Mouse (Mus musculus): ENCODE data around the gene Ppia. TPM values are rescaled to one million over a fixed set of nuclear protein-coding genes. Genes with fewer than 3 reads are reported as not detected.
"Not testable (repeated sequence)": the region's sequence is repeated elsewhere in the genome, so short reads cannot be mapped to it uniquely, and the experiment has no call there.

The Ppia gene
- polyA plus RNA-seq, 2 experiments from 2014 or later: 2,979 to 3,385 TPM

DNA sequence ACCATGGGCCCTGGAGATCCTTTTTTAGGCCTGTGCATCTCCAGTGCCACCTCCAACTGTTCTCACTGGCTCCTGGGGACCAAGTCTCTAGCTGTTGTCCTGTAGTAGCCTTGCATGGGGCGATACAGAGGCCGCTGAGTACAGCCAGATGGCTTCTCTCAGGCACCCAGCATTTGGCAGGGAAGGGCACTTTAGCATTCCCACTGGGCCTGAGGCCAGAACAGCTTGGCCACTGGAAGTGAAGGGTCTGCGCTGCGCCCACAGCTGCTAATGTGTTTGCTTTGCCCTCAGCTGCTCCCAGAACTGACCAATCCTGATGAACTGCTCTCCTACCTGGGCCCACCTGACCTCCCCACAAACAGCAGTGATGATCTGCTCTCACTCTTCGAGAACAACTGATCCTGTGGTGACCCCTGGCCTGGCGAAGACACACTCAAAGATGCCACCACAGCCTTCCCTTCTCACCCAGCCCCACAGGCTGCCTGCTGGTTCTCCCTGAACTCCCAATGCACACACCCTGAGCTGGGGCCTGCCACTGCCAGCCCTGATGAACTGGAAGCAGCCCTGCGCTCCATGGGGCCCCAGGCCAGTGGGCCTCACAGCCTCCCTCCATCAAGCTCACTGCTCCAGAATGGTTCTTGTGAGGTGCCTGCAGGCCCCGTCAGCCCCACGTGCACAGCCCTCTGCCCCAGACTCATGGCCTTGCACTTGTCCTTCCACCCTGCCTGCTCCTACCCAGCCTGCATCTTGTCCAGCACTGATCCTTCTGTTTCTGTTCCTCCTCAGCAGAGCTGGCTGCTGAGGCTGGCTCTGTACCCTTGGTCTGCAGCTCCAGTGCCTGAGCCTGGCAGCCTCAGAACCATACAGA is 10.3 kb upstream of the Ppia start:
- no peak for ATAC-seq

DNA sequence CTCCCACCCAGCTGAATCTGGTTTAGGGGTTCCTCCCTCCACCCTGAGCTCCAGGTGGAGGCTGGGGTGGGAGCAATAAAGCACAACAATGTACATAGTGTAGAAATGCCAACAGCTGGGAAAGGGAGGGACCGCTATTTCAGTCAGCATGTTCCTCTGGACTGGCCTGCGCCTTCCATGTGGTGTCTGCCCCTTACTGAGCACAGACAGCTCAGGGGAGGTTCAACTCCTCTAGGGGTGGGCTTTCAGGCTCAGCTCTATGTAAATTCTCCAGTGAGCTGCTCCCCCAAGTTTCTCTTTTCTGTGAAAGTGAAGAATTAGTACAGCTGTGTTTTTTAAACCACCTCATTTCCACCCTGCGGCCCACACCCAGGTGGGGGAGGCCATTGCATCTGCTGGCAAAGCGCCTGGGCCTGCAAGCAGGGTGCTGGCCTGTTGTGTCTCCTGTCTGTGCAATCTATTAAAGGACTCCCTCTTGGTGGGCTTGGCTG is 9.6 kb upstream of the Ppia start:
- ATAC-seq: no peak

DNA sequence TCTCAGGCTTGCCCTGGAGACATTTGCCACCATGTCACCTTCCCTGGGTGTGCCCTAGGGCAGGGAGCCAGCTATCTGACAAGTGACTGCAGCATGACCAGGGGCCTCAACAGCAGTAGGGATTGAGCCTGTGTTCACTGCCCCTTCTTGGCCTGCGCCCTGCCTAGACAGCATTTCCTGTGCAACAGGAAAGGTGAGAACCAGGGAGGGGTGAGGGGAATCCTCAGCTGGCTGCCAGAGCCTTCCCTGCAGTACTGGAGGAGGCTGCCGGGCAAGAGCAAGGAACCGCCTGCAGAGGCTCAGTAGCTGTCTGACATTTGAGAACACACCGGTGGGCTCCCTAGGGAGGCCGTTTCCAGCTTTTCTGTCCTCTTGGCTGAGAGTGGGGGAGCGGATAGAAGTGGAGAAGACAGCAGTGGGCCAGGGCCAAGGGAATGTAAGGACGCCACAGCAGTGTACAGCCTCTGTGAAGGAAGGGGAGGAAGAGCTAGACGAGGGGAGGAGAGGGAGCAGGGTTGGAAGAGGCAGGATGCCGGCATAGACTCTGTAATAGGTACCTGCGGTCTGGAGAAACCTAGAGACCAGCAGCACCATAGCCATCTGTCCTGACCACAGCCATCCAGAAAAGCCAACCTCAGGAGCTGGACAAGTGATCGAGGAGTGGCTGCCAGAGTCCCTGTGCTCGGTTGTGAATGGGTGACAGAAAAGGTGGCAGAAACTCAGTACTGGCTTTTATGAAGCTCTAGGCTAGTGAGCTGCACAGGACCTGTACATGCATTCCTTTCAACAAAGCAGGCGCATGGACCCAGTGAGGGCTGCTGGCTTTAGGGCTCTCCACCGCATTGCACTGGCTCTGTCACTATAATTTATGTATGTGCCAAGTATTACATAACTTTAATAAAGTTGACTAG is 8.7 kb upstream of the Ppia start:
- no peak for ATAC-seq

DNA sequence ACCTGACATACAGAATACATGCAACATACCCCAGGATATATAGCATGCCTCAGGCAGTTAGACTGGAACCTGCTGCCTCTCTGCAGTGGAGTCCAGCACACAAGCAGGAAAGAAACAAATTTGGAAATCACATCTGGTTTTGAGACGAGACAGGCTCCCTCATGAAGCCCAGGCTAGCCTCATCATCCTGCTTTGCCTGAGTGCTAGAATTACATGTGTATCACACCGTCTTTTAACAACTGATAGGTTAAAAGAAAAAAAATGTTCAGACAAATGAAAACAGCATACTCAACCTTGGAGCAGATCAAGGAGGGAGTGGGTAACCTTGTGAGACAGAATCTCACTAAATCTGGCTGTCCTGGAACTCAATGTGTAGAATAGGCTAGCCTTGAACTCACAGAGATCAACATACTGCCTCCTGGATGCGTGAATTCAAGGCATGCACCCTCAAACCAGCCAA is 8.1 kb upstream of the Ppia start:
- no peak for ATAC-seq

DNA sequence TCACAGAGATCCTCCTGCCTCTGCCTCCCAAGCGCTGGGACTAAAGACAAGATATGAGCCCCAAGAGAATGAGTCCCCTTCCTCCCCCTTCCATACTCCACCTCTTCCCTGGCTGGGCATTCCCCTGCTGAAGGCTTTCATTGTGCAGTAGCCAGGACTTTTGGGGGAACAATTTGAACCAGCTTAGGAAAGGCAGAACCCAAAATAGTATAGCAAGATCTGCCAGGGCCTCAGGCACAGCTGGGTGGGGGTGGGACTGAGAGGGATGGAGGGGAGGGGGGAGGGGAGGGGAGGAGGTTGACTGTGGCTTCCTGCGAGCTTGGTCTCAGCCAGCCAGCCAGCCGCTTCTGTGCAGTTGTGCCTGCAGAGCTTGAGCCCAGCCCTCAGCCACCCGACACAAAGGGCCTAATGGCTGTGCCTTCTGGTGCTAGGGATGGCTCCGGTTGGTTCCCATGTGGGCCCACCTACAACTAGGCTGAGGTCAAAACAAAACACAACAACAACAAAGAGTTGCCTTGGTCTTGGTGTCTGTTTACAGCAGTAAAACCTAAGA is 5.1 kb upstream of the Ppia start:
- ATAC-seq: peak; percentile 69

DNA sequence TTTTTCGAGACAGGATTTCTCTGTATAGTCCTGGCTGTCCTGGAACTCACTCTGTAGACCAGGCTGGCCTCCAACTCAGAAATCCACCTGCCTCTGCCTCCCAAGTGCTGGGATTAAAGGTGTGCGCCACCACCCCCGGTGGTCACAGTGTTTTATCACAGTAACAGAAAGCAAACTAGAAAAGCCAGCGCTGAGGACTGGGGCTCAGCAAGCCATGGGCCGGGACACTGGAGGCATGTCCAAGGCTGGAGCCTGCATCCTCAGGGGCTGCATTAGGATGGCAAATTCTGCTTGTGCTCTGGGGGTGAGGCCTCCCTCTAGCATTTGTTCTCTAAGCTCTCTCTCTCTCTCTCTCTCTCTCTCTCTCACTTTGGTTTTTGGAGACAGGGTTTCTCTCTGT is 4.5 kb upstream of the Ppia start:
- ATAC-seq: not testable (repeated sequence)

DNA sequence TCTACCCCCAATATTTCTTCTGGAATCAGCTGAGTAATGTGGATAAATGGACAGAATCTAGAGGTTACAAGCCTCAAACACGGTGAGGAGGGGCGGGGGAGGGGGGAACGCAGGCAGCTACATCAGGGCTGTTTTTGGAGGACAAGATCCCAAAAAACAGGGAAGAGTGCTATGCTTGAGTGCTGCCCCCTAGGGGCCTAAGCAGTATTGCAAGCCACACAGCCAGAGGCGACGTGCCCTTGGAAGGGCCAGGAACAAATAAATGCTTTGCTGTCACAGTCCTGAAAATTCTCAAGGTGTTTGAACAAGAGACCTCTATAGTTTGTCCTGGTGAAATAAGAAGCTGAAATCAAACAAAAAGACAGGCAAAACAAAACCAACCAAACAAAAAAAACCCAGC is 3.6 kb upstream of the Ppia start:
- ATAC-seq: no peak

DNA sequence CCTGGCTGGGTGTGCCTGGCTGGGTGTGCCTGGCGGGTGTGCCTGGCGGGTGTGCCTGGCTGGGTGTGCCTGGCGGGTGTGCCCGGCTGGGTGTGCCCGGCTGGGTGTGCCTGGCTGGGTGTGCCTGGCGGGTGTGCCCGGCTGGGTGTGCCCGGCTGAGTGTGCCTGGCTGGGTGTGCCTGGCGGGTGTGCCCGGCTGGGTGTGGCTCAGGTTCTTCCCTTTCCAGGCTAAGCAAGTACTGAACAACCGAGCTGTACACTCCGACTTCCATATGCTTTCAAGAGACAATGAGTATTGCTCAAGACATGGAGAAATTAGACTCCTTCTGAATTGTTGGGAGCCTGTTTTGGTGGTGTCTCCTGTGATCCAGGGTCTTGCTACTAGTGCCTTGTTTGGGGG is 2.0 kb upstream of the Ppia start:
- ATAC-seq: no peak

DNA sequence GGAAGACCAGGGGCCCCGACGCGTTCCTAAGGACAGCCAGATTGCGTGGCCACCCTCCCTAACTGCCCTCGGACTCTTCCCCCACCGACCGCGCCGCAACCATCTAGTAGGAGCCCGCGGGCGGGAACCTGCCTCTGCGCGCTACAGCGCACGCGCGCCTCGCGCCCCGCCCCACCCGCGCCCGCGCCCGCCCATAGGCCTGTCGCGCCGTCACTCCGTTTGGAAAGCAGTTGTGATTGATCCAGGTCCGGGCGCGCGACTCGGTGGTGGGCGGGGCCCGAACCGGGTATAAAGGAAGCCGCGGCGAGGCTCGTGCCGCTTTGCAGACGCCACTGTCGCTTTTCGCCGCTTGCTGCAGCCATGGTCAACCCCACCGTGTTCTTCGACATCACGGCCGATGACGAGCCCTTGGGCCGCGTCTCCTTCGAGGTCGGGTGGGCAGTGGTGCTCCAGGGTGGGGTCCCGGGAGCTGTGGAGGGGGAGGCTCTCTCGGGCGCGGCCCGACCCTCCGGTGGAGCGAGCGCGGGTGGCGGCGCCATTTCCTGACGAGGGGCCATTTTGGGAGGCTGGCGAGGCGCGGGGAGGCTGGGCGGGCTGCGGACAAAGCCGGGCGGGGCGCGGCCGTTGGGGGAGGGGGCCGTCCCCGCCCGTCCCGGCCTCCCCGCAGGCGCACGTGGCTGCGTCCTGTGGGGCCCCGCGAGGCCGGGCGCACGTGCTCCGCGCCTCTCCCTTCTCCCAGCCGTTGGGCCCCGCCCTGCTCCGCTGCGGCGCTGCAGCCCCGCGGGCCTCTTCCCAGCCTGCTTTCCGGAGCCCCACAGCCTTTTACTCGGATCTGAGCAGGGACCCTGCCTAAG is 535 bp downstream of the Ppia start:
- ATAC-seq: peak; percentile 75

DNA sequence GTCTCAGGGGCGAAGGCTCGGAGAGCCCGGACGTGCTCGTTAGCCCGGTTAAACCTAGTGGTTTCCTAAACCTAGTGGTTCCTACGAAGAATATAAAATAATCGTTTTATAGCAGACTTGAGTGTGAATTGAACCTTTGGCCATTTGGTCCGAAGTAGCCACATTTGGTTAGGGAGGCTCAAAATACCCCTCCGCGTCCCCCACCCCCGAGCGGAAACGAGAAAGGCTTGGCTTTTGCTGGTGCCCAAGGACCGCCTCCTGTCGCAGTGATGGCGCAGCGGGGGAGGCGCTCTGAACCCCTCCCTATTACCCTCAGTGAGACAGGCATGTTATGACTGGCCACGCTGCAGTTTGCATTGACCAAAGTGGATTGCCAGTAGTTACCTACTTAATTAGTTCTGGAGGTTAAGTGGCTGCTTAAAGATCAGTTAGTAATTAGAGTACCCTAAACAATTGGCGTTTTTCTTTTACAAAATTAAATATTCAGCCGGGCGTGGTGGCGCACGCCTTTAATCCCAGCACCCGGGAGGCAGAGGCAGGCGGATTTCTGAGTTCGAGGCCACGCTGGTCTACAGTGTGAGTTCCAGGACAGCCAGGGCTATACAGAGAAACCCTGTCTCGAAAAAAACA is 1.3 kb downstream of the Ppia start:
- ATAC-seq: peak; percentile 78

DNA sequence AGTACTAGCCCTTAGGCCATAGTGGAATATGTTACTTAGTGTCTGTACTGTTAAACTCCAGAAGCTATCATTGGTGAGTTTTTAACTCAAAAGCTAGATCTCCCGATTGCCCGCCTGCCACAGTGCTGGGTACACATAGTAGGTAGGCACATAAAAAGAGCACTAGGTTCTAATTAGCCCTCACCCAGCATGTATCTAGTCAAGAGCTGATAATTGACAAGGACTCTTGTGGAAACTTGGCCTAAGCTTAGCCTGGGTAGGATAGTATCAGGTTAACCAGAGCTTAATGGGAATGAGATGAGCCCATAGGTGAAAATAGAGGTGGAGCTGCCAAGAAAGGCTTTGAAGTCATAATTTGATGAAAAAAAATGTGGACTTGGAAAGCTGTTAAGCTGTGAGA is 1.8 kb downstream of the Ppia start:
- ATAC-seq: no peak

DNA sequence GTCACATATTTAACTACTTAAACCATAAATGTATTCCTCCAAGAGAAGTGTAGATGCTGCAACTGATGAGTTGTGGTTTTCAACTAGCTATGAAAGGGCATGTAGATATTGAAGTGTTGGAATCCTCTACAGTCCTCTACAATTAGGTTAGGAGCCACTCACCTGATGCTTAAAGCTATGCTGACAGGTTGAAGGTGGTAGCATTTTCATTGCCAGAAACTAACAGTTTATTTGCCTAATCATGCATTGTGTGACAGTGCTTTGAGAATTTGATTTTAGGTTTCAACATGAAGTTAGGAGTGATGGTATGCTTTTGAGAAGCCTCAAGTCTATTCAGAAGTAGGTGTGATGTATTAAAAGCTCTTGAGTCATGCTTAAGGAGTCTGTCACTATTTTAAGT is 2.2 kb downstream of the Ppia start:
- no peak for ATAC-seq

DNA sequence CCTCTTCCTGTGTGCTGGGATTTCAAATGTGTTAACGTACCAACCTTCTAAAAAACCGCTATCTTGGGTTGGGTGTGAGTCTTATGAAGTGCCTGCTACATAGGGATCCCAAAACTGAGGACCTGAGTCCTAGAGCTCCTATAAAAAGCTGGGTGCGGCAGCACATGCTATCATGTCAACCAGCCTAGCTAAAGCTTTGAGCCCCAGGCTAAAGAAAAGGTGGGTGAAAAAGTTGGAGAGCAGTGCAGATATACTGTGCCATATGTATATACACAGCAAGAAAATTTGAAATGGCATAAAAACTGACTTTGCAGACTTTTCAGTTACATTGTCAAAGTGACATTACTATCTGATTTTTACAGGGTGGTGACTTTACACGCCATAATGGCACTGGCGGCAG is 3.5 kb downstream of the Ppia start:
- no peak for ATAC-seq

DNA sequence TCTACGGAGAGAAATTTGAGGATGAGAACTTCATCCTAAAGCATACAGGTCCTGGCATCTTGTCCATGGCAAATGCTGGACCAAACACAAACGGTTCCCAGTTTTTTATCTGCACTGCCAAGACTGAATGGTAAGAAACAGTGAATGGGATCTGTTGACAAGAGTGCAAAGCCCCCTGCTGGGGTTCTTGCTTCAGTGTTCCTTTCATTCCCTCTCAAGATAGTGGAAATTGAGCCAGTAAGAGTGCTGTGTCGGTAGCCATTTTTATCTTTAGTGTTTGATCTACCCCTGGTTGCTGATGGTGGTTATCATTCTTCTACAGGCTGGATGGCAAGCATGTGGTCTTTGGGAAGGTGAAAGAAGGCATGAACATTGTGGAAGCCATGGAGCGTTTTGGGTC is 3.9 kb downstream of the Ppia start:
- not testable (repeated sequence) for ATAC-seq

DNA sequence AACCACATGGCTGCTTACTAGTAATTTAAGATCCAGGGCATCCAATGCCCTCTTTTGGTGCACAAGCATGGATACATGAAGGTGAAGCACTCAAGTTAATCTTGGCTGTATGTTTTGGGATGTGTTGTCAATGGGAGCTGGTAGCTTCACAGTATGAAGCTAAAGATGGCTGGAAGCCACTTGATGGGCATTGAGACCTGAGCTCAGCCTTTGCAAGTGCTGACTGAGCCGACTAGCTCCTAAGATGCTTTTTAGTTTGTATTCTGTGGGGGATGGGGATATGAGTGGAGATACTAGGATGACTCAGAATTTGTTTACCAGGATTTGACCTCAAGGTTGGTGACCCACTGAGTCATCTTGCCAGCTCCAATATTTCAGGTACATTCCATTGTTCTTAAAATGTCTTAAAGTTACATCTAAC is 5.0 kb downstream of the Ppia start:
- no peak for ATAC-seq

DNA sequence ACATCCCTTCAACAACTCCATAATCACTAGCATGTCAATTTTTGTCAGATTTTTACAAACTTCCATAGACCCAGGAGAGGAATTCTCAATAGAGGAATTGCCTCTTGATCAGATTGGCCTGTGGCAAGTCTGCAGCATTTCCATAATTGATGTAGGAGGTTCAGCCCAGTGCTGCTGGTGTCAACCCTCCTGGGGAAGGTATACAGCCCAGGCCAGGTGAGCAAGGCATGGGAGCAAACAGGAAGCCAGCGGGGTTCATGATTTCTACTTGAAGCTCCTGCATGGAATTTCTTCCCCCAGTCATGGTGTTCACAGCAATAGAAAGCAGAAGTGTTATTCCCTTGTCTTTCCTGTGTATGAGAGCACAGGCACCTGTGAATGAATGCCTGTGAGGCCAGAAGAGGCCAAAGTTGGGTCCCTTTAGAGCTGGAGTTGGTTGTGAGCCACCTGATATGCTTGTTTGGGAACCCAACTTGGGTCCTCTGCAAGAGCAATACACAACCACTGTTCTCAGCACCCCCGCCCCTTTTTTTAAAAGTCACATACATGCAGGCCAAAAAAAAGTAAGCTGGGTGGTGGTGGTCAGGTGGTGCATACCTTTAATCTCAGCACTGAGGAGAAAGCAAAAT is 5.6 kb downstream of the Ppia start:
- ATAC-seq: no peak

DNA sequence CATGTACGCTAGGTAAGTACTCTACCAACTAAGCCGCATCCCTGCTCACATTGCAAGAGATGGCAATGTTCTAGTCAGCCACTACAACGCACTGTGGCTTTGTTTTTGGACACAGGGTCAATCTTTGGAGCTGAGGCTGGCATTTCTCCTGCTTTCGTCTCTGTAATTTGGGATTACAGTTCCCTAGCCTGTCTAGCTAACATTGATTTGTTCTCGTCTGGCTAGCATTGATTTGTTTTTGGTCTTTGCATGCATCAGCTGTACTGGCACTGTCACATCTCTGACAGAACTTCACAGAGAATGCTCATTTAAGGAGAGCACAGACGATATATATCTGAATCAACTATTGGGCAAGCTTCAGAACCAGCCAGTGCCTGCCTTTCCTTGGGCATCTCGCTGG is 14.9 kb downstream of the Ppia start:
- no peak for ATAC-seq

DNA sequence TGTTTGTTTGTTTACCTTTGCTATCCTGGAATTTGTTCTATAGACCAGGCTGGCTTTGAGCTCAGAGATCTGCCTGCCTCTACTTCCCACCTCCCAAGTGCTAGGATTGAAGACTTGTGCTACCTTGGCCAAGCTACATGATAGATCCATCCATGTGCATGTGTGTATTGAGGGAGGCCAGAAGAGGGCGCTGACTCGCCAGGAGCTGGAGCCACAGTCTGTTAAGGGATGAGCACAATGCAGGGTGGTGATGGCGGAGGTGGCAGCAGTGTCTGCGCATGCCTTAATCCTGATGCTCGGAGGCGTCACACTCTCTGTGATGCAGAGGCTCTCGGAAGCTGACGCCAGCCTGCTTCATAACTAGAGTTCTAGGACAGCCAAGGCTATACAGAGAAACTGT is 21.2 kb downstream of the Ppia start:
- ATAC-seq: no peak

DNA sequence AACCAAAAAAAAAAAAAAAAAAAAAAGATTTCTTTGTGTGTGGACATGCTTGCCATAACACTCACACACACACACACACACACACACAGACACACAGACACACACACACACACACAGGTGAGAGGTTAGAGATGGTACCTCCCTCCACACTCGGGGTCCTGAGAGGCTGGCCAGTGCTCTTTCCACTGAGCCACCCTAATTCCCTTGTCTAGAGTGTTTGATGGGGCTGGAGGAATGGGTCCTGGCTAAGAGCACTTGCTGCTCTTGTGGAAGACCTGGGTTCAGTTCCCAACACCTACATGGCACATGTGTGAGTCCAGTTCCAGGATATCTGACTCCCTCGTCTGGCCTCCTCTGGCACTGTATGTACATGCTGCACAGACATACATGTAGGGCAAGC is 22.4 kb downstream of the Ppia start:
- ATAC-seq: no peak

DNA sequence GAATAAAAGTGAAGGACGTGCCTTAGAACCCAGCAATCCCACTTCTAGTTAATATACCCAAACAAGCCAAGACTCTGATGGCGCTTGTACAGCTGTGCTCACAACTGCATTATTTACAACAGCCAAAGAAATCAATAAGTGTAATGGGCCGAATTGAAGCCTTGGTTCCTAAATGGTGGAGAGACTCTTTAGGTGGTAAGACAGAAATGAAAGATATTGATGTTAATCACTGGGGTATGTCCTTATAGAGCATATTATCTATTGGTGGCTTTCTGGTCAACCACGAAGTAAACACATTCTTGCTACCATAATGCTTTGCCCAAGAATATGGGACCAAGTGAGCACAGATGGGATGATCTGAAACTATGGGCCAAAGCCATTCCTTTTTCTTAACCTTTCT is 24.9 kb downstream of the Ppia start:
- ATAC-seq: no peak

DNA sequence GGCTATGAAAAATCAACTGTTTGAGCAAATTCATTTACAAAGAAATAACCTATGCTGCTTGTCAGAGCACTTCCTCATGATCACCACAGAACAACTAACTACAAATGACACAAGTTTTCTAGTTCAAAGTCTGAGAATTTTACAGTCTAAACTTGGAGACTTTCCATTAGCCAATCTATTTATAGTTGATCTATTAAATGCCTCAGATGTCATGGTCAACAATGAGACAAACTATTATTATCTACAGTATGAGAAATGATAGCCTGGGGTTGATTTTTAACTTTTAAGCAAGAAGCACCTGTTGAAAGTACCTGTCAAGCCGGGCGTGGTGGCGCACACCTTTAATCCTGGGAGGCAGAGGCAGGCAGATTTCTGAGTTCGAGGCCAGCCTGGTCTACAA is 27.3 kb downstream of the Ppia start:
- no peak for ATAC-seq

All from activated CD4-positive, CD25-positive, alpha-beta regulatory T cell, adult 4 months (primary cell).